Mouse (Mus musculus) heart, postnatal 36 days (tissue): ENCODE measurements around the gene Rbbp4. TPM values are rescaled to one million over a fixed set of nuclear protein-coding genes. Genes with fewer than 3 reads are reported as not detected.
A peak's percentile ranks its signal among the peaks of the same experiment; 100 is the strongest.

Source experiments
- DNase-seq, 2 experiments: peaks; one replicate each; pipeline ENCODE4 v3.0.0; 2021 to 2022
- intact Hi-C: fragments of 180-260 bp; cut with DNase I; formaldehyde crosslinking; loops from one replicate; pipeline ENCODE4 v1.15.1; 2025
- total RNA-seq, 2 experiments: library from RNA; stranded (reverse); gene quantifications; 2 replicates each; pipeline ENCODE4 v1.2.3; 2021

Rbbp4 gene
- total RNA-seq, 2 experiments from 2014 or later: 70.5 to 80.8 TPM

- DNase-seq: no peak
- intact Hi-C loops: no loop called here
Observed at GRCm38 (mm10) chr4:129357613-129358163, 22.5 kb upstream of the Rbbp4 start.

GRCm38 (mm10) chr4:129354236-129354635 lies 19.1 kb upstream of the Rbbp4 start:
- DNase-seq: no peak

GRCm38 (mm10) chr4:129353176-129353575 lies 18.0 kb upstream of the Rbbp4 start:
- DNase-seq: no peak
- intact Hi-C loops: loop anchor here (5.0 kb wide), 1 partner anchor 54 kb away; no protein-coding TSS in a partner anchor

More at GRCm38 (mm10) chr4:129354236-129354635, 19.1 kb upstream of the Rbbp4 start:
- intact Hi-C loops: loop anchor here (5.0 kb wide), 1 partner anchor 53 kb away; no protein-coding TSS in a partner anchor

GRCm38 (mm10) chr4:129351111-129351510 lies 15.9 kb upstream of the Rbbp4 start:
- intact Hi-C loops: loop anchor here (2.0 to 5.0 kb wide), 2 partner anchors 26 to 56 kb away; no protein-coding TSS in a partner anchor
- DNase-seq: no peak

GRCm38 (mm10) chr4:129350644-129351043 lies 15.5 kb upstream of the Rbbp4 start:
- intact Hi-C loops: loop anchor here (1.0 to 5.0 kb wide), 3 partner anchors 26 to 105 kb away; no protein-coding TSS in a partner anchor
- peak; percentile 73 to 85 for DNase-seq

- no peak for DNase-seq
- intact Hi-C loops: no loop called here
Observed at GRCm38 (mm10) chr4:129346481-129347154, 11.4 kb upstream of the Rbbp4 start.

GRCm38 (mm10) chr4:129342705-129343104 lies 7.5 kb upstream of the Rbbp4 start:
- intact Hi-C loops: no loop called here
- DNase-seq: no peak

GRCm38 (mm10) chr4:129341888-129342287 lies 6.7 kb upstream of the Rbbp4 start:
- intact Hi-C loops: no loop called here
- DNase-seq: no peak

- DNase-seq: no peak
- intact Hi-C loops: loop anchor here (10.0 kb wide), 1 partner anchor 265 kb away; the partner anchor contains the start of genes Eif3i and Tmem234
Observed at GRCm38 (mm10) chr4:129339743-129340142, 4.6 kb upstream of the Rbbp4 start.

- intact Hi-C loops: loop anchor here (10.0 kb wide), 1 partner anchor 269 kb away; the partner anchor contains the start of genes Eif3i and Tmem234
- DNase-seq: no peak
Observed at GRCm38 (mm10) chr4:129336291-129336690, 1.1 kb upstream of the Rbbp4 start.

GRCm38 (mm10) chr4:129334677-129335215 lies 424 bp downstream of the Rbbp4 start:
- no peak for DNase-seq
- intact Hi-C loops: loop anchor here (5.0 to 10.0 kb wide), 2 partner anchors 147 to 270 kb away; partner anchors contain the start of genes Eif3i, S100pbp, Tmem234 and Yars

- DNase-seq: no peak
- intact Hi-C loops: loop anchor here (5.0 to 10.0 kb wide), 2 partner anchors 146 to 272 kb away; partner anchors contain the start of genes Eif3i, S100pbp, Tmem234 and Yars
Observed at GRCm38 (mm10) chr4:129332846-129333245, 2.3 kb downstream of the Rbbp4 start.

GRCm38 (mm10) chr4:129326191-129326590 lies 9.0 kb downstream of the Rbbp4 start:
- intact Hi-C loops: no loop called here
- no peak for DNase-seq

- intact Hi-C loops: no loop called here
- no peak for DNase-seq
Observed at GRCm38 (mm10) chr4:129324756-129325155, 10.4 kb downstream of the Rbbp4 start.

- no peak for DNase-seq
- intact Hi-C loops: no loop called here
Observed at GRCm38 (mm10) chr4:129323491-129323890, 11.7 kb downstream of the Rbbp4 start.

- intact Hi-C loops: no loop called here
- DNase-seq: no peak
Observed at GRCm38 (mm10) chr4:129322042-129322441, 13.1 kb downstream of the Rbbp4 start.

- intact Hi-C loops: no loop called here
- no peak for DNase-seq
Observed at GRCm38 (mm10) chr4:129320876-129321275, 14.3 kb downstream of the Rbbp4 start.

- intact Hi-C loops: no loop called here
- DNase-seq: no peak
Observed at GRCm38 (mm10) chr4:129313886-129314285, 21.3 kb downstream of the Rbbp4 start.

GRCm38 (mm10) chr4:129307936-129308335 lies 27.2 kb downstream of the Rbbp4 start:
- DNase-seq: no peak
- intact Hi-C loops: no loop called here

- intact Hi-C loops: no loop called here
- no peak for DNase-seq
Observed at GRCm38 (mm10) chr4:129304306-129304705, 30.9 kb downstream of the Rbbp4 start.

GRCm38 (mm10) chr4:129303816-129304215 lies 31.4 kb downstream of the Rbbp4 start:
- no peak for DNase-seq
- intact Hi-C loops: no loop called here
